Mouse (Mus musculus): ENCODE measurements around the gene Aco1.
"Not testable (repeated sequence)": the region's sequence is repeated elsewhere in the genome, so short reads cannot be mapped to it uniquely, and the experiment has no call there.

Aco1 gene

DNA sequence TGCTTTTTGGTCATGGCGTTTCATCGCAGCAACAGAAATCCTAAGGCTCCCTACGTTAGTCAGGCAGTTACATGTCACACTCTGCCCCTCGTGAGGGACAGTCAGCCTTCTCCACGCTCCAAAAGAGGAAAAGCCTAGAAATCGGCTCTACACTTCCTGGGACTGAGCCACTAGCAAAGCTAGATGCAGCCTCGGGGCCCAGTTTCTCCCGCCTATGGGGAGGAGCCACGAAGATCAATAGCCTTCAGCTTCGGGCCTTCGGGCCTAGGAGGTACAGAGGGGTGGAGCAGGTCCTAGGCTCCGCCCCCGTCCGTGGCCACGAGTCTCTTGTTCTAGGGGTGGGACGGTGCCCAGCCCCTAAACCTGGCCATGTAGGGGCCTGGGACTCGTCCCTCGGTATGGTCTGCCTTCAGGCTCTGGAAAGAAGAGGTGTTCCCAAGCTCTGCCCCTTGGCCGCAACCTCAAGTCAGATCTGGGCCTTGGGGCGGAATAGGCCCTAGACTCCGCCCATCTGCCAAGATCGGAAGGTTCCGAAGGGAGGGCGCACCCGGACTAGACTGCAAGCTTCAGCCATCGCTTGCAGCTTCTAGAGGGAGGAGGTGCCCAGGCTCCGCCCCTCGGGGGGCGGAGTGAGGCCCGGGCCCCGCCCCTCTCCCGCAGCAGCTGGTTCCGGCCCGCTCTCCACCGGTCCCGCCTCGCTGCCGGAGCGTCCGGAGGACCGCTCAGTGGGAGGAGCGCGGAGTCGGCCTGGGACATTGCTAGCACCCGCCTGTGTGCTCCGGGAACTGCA is at the start of gene Aco1:
Gene Aco1, plus strand, starts transcription at position 339 of the 790 bp plus-strand sequence.
- peak; percentile 96 for DNase-seq (ENCODE audit: low spot score in 2 of 2)

DNA sequence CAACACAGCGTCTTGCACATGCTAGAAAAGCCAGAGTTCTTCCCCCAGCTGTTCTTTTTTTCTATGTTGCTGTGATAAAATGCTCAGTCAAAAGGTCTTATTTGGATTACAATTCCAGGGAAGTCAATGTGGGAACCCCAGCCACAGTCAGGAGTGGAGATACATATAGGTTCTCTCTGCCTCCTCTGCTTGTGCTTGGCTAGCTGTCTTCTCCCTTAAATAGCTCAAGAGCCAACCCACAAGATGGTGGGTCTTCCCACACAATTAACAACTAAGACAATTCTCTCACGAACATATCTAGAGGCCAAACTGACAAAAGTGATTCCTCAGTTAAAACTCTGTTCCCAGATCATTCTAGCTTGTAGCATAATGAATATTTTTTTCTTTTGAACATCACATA is 47.9 kb upstream of the Aco1 start:
- no peak for DNase-seq (ENCODE audit: low spot score in 2 of 2)

DNA sequence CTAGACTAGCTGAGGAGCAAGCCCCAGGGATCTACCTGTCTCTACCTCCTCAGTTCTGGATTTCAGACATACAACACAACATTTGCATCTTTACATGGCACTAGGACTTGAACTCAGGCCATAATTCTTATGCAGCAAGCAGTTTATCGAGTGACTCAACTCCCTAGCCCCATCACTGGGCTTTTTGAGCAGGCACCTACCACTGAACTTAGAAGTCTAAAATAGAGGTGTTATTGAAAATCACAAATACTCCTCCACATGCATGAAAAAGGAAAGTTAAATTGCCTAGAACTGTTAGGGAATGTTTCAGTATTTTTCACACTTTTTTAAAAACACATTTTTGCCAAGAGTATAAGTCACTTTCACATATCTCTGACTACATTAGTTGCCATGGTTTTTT is 39.9 kb upstream of the Aco1 start:
- no peak for DNase-seq (ENCODE audit: low spot score in 2 of 2)

DNA sequence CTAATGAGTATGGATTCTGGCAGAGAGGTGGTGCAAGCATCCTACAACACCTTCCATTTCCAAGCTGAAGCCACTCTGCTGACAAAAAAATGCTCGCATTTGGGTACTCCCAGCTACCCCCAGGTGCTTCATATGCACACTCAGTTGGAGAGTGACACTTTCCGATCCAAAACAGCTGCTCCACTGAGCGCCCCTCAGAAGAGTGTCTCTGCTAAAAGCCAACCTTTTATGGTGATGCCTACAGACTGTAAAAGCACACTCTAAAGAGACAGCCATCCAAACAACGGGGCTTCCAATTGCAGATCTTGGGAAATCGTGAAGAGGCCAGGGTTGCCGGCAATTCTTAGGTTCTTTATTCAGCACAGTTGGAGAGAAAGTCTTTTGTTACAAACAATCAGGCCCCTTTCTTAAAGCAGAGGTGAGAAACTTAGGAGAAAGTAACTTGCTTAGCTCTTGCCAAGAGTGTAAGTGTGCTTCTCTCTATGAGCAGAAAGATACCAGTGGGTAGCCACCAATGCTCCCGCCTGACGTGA is 36.8 kb upstream of the Aco1 start:
- DNase-seq (ENCODE audit: low spot score in 2 of 2), result no peak

DNA sequence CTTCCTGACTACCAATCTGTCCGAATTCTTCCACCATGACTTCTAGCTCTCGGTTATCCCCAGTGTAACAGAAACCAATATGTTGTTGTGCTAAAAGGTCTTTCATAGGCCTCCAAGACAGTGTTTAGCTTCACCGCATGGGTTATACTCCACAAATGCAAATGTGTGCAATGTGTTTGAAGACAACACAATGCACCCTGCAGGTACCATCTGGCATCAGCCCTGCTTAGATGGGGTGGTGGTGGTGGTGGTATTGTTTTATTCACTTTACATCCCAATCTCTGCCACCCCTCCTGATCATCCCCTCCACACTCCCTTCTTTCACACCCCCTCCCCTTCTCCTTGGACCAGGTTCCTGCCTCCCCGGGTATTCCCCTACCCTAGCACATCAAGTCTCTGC is 34.9 kb upstream of the Aco1 start:
- DNase-seq (ENCODE audit: low spot score in 2 of 2), result no peak

DNA sequence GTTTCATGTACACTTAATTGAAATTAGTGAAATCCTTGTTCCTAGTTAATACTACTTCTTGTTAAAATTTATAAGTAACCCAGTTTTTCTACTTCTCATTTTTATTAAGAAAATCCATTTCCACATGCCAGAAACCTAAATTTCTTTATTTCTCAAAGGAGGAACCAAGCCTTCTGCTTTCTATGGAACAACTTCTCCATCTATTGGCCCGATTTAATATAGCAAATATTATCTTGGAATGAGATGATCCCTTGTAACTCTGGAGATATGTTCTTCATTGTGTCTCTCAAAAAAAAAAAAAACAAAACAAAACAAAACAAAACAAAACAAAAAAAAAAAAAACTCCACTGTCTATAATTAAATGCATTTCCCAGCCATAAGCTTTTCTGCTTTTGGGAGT is 29.7 kb upstream of the Aco1 start:
- DNase-seq (ENCODE audit: low spot score in 2 of 2), result no peak

DNA sequence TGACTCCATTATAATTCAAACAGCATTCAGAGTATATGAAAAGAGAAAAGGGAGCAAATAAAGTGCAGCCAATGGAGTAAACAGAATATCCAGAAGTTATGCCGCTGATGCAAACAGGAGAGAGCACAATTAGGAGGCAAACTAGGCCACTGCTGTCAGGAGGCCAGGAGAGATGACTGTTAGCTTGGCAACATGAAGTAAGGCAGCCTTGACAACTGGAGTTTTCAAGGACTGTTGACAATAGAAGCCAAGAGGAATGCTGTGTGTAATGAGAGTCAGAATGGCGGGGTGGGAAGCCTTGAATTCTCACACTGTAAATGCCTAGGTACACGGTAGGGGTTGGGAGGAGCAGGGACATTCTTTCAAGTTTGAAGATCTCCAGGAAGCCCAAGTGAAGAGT is 21.7 kb upstream of the Aco1 start:
- no peak for DNase-seq (ENCODE audit: low spot score in 2 of 2)

DNA sequence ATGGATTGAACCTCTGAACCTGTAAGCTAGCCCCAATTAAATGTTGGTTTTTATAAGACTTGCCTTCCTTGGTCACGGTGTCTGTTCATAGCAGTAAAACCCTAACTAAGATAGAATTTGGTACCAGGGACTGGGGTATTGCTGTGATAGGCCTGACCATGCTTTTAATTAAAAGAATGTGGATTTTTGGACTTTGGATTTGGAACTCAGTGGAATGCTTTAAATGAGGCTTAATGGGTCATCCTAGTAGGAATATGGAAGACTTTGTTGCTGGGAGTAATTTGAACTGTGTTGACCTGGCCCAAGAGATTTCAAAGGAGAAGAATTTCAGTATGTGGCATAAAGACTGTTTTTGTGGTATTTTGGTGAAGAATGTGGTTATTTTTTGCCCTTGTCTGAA is 20.6 kb upstream of the Aco1 start:
- not testable (repeated sequence) for DNase-seq (ENCODE audit: low spot score in 2 of 2)

DNA sequence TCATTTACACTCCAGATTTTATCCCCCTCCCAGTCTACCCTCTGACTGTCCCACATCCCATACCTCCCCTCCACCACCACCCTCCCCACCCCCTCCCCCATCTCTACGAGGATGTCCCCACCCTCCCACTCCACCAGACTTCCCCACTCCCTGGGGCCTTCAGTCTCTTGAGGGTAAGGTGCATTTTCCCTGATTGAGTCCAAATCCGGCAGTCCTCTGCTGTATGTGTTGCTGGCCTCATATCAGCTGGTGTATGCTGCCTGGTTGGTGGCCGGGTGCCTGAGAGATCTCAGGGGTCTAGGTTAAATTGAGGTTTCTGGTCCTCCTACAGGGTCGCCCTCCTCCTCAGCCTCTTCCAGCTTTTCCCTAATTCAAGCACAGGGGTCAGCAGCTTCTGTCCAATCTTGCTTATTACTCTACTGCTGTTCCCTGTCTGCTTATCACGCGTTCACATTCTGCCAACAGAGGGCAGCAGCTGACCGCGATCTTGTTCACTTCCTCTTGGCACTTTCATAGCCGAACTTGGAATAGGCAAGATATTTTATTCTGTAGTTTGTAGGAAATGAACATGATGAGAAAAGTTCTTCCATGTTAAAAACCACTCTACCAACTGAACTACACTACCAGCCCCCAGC is 8.3 kb upstream of the Aco1 start:
- peak; percentile 65 to 78 for DNase-seq (ENCODE audit: low spot score in 2 of 2)

DNA sequence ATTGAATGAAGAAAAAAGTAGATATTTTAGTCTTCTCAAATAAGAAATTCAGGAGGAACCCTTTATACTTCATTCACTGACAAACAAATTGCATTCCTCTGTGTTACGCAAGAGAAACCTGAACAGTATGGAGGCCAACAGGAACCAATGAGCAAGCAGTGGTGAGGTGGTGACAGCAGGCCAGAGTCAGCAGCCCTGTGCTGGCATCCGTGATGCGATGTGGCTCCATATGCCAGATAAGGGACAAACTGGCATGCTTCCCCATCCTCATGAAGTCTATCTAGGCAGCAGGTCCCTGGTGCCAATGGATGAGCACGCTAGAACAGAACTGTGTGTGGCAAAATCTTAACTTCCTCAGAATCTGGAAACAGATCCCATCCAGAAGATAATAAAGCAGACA is 6.4 kb upstream of the Aco1 start:
- DNase-seq (ENCODE audit: low spot score in 2 of 2), result no peak

DNA sequence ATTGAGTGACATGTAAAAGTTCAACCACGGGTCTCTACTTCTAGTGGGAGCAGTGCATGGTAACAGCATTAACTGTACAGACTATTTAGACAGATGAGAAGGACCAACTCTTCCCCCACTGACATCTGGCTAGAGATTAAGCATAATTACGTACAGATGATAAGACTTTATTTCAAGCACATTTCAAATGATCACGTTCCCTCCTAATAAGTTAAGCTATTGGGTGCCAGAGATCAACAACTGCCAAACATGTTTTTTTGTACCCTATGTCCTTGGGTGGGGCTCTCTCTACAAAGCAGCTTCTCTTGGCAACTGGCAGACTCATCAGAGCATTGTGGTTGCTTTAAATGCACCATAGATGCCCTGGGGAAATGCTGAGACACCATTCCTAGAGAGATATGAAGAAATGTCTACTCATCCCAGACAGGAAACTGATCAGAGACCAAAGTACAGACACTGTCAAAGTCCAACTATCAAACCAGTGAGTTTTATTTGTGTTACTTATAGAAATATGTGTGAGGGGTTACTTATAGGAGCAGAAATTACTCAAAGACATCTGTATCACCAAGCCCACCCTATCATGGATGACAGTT is 3.1 kb upstream of the Aco1 start:
- DNase-seq (ENCODE audit: low spot score in 2 of 2), result no peak

DNA sequence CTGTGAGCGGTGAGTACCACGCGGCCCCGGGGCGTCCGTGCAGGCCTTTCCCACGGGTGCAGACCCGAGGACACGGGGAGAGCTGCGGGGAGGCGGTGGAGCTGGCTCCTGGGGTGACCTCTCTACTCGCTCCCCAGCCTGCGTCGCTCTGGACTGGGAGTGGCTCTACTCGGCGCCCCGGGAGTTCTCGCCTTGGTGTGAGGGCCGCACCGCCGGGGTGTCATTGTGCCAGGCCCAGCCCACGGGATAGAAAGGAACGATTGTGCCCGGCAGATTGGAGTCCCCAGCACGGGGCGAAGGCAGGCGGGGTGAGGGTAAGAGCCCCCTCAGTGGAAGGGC is 621 bp downstream of the Aco1 start:
- no peak for DNase-seq (ENCODE audit: low spot score in 2 of 2)

DNA sequence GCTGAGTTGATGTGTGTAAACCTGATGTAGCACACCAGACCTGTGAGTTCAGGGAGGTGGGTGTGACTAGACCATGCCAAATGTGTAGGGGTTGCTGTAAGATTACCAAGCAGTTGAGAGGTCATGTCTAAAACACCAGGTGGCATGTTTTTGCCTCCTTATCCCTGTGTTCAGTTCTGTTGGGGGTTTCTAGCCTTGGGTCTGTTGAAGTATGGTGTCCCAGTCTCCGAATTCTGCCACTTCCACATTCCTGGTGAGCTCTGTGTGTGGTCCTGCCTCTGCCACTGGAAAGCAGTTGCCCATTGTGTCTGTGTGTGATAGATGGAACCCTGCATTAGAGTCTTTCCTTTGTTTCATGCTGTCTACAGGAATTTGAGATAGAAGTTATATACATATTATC is 1.7 kb downstream of the Aco1 start:
- DNase-seq (ENCODE audit: low spot score in 2 of 2), result no peak

DNA sequence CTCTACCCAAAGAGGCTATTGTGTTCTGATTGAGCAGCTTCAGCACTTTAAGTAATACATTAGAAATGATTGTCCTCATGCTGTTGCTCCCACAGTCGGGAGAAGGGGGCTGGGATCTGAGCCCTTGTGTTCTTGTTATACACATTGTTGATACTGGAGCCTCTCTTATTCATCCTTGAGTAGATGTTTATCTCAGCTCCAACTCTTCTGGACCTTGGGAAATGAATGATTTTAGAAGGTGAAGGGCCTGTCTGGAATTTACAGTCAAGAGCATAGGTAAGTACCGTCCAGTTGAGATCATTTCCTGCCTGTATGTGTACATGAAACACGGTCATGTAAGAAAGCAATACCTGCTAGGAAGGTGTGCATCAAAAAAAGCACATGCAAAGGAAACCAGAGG is 2.1 kb downstream of the Aco1 start:
- no peak for DNase-seq (ENCODE audit: low spot score in 2 of 2)

DNA sequence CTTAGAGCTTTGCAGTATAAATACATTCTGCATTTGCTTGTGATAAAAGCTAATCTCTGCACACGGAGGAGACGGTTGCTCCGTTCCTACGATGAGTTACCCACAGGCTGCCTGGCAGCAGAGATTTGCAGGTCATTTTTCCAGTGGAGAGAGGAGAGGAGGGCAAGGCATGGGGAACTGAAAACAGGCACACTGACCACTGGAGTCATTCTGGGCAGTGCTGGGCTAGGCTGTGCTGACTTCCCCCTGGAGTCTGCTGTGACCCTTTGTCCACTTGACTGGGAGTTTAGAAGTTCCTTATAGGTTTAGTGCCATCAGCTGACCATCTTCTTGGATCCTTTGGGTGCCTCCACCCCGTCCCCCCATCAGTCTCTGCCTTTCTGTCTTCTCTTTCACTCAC is 5.4 kb downstream of the Aco1 start:
- DNase-seq (ENCODE audit: low spot score in 2 of 2), result no peak

DNA sequence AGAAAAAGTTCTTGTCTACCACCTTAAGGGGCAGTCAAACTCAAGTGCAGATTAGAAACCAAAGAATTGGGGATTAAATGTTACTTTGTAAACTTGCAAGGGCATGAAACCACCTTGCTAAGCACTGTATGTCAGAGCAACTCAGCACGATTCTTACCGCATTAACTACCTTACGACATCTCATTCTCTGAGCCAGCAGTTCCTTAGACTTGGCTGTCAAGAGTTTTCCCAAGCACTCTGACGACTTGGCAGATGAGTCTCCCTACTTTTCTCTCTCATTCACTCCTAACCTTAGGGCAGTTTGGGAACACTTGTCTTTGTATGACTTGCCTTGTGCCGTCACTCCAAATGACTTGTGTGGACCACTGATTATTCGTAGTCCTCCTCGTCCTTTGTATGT is 7.2 kb downstream of the Aco1 start:
- DNase-seq (ENCODE audit: low spot score in 2 of 2), result no peak

DNA sequence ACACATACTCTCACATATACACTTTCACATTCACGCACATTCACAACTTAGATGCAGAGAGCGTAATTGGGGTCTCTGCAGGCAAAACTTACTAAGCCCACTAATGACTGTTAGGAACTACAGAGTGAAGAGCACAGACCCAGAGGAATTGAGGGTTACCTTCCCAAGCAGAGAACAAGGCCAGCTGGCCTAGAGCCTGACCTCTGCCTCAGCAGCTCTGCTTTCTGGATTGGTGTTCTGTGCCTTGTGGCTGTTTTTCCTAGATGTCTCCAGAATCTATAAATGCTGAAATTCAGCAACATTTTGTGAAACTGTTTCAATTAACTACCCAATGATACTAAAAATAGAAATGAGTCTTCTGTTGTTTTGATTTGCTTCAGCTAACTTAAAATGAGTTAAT is 9.9 kb downstream of the Aco1 start:
- no peak for DNase-seq (ENCODE audit: low spot score in 2 of 2)

DNA sequence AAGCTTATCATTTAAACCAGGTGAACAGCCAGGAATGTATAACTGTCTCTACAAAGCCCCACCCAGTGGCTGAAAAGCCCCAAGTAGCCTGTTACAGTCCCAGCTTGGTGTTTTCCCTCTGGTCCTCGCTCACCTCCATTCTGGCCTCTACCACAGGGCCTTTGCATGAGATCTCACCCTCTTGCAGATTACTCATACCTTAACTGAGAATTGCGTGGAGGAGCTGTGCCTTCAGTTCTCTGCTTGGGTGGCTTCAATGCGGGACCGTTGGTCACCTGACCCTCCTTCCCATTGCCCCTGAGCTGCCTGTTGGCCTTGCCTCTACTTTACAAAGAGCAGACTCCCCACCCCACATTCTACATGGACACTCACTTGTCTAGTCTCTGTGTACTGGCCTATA is 10.6 kb downstream of the Aco1 start:
- no peak for DNase-seq (ENCODE audit: low spot score in 2 of 2)

DNA sequence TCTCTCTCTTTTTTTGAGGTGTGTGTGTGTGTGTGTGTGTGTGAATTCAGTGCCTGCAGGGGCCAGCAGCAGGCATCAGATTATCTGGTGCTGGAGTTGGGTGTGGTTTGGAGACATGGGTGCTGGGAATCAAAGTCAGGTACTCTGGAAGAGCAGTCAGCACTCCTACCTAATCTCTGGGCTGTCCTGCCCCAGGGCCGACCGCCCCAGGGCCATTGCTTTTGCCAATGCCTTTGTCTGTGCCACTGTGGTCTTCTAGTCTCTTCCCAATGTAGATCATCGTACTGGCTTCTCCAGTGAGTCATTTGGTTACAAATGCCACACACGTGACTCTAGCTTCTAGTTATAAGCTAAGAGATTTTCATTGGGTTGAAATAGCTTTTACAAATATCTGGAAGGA is 11.9 kb downstream of the Aco1 start:
- no peak for DNase-seq (ENCODE audit: low spot score in 2 of 2)

DNA sequence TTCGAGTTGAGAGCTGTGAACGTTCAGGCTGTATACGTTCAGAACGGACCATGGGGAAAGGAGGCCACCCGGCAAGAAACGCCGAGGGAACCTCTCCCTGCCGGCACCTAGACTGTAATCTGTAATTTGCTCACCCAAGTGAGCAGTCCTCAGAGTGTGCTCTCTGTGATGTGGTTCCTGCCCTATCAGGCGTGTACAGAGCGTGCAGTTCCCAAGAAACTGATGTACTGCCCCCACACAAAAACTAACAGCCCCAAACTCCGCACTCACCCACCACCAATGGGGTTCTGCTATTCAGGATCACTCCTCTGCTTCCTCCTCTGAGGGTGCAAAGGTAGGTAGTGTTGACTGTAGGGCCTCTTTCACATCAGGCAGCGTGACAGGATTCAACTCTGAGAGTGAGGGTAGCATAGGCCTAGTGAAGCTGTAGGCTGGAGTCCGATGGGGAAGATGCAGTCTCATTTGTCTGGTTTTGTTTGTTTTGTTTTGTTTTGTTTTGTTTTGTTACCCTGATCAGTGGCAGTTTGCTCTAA is 12.7 kb downstream of the Aco1 start:
- DNase-seq (ENCODE audit: low spot score in 2 of 2), result no peak

DNA sequence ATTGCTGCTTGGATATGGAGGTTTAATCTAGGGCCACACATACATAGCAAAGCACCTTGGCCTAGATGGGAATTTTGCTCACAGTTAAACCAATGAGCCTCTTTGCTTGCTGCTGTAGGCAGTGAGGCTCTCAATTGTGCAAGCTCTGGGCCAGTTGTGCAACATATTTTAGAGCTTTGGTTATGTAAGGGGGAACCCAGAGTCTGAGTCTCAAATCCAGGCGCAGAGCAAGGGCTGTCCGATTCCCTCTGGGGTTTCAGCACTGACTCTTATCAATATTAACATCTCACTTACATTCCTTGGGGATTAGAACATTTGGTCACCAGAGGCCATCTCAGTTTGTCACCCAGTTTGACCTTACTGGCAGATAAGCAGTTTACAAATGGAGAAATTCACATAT is 13.3 kb downstream of the Aco1 start:
- peak in 1 of 2 experiments; percentile 59 for DNase-seq (ENCODE audit: low spot score in 2 of 2)

DNA sequence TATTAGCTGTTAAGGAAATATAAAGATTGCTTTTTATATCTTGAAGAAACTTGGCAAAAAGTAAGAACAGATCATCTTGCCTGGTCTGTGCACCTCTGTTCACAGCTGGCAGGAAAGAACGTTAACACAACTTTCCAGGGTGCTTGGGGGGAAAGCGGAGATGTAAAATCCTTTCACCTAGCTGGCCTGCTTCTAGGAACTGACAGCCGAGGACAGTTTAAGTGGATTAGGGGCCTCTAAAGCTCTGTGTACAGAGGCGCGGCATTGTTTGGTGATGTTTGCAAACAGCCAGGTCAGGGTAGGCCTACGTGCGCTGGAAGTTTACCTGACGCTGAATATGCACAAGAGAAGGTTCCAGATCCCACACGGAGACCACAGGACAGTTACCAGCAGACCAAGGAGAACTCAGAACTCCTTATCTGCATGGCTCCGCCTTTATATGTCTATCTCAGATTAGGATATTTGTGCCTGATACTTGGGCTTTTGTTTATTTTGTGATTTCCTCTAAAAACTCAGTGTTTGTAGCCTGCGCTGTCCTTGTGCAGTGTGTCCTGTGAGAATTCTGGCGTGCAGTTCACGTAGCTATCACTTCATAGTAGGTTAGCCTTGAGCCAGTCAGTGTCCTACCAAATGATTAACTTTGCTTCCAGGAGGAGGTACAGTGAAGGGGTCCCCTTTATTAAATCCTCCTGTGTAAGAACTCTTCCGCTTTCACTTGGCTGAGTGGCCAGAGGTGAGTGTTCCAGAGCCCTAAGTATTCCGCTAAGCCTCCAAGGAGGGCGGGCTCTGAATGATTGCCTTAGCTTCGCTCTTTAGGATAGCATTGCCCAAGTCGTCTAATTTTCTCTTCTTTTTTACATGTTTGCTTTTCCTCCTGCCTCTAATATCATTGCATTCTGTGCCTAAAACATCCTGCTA is 14.0 kb downstream of the Aco1 start:
- no peak for DNase-seq (ENCODE audit: low spot score in 2 of 2)
